Mouse (Mus musculus) testis, postnatal 14 days (tissue): ENCODE measurements around the gene Tex22.

Experiments used
- DNase-seq: peaks from one replicate; pipeline ENCODE4 v3.0.0; 2021; ENCODE audit warnings: low spot score

Tex22 gene

DNA sequence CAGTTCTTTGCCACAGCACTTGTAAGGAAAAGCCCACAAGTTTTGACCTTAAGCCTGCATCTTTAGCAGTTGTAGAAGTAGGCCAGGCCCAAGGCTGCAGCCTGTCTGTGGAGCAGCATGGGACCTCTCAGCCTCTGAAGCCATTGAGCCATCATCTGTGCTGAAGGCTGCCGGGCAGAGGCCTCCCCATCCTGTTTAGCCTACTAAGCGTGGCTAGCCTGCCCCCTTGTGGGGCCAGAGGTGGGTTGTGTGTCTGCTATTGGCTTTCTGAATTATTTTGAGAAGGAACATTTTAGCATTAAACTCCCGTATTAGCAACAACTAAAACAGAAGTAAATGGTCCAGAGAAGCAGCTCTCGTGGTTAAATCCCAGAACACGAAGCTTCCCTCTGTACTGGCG lies 28.2 kb downstream of the Tex22 start:
- DNase-seq: no peak

DNA sequence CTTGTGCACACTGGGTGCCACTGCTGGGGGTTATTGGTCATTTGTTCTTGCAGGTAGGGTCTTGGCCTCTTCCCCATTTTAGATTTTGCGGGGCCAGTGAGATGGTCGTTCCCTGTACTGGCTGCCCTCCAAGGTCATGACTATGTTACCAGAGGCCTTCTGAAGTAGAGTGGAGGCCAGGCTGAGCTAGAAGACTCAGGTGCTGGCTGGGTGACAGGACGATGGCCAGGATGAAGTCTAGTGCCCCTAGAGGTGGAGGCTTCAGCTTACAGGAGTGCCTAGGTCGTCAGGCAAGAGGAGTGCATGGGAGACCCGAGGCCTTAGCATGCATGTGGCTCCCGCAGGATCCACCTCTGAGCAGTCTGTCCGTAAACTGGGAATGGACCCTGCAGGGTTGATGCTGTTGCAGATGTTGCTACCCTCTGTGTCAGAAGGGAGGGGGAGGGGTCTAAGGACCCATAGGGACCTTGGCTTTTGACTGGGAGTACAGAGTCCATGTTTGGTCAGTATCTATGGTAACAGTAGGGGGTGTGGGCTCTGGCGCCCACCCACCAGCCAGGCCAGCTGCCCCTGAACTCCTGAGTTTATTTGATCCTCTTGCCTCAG lies 29.6 kb downstream of the Tex22 start:
- DNase-seq: no peak

DNA sequence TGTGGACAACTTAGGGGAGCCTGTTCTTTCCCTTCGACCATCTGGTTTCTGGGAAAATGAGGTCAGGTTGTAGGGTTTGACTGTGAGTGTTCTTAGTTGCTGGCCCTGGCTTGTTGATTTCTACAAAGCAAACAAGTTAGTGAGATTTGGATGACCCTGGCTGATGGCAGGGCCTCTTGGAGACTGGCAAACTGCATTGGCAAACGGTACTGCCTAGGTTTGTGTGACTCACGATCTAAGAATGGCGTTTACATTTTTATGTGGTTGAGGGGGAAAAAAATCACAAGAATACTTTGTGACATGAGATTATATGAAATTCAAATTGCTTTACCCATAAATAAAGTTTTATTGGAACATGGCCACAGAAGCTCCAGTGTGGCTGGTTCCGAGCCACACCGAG lies 32.1 kb downstream of the Tex22 start:
- no peak for DNase-seq

DNA sequence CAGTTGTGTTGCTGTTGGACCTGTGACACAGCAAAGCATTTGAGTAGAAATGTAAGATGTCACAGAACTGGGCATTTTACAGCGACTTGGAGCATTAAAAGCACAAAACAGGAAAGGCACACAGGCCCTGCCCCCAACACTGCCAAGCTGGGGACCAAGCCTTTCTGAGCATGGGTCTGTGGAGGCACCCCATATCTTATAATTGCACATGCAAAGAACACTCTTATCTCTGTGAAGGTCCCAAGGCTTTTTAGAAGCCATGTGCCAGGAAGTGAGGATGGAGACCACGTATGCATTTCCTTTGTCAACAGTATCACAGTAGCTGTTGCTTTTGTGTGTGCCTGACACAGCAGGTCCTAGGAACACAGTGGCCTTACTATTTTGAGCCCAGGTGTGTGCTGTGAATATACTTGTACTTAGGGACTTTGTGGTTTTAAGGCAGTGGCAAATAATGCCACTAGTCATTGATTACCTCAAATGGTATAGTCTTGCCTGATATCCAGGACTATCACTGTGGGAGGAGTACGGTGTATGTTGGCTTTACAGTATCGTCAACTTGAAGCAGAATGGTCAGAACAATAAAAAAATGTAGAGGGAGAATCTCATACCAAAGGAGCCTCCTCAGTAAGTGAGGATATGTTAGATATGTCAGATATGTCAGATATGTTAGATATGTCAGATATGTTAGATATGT lies 33.3 kb downstream of the Tex22 start:
- no peak for DNase-seq

GRCm38 (mm10) chr12:113108528-113109283 lies 34.4 kb downstream of the Tex22 start:
- no peak for DNase-seq

DNA sequence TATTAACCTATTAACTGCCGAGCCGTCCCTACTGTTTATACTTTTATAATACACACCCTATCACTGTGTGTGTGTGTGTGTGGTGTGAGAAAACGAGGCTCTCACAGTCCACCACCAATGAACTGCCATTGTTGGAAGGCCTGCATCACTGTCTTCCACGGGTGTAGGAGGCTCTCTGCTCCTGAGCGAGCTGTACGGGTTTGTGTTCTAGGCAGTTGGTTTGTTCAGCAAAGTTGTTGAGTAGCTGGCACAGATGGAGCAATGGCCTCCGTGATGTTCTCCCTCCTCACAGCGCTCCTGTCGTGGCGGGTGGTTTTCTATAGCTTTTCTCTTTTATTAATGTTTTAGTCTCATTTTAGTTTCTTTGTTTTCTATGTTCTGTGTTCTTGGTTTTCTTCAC lies 35.5 kb downstream of the Tex22 start:
- DNase-seq: no peak

GRCm38 (mm10) chr12:113114141-113114540 lies 39.8 kb downstream of the Tex22 start:
- DNase-seq: no peak

DNA sequence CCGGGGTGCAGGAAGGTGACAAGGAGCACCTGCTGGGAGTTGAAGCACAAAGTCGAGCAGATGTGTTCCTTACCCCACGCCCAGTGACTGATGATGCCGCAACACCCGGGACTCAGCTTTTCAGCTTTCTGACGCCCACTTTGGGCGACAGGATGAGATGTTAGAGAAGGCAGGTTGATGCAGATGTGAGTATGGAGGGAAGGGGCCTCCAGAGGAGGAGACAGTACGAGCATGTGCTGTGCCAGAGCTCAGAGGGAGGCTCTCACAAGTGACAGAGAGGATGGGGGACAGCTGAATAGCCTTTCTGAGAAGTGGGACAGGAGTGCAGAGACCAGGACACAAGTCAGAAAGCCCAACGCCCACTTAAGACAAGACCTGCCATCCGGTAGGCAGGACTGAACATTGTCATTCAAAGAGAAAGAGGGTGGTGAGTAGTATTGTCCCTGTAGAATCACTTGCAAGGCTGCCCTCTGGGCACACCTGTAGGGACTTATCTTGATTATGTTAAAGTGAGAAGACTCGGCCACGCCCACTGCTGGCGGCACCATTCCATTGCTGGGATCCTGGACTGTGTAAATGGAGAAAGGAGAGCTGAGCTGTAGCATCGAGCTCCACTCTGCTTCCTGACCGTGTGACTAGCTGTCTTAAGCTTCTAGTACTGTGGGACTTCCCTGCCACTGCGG lies 40.7 kb downstream of the Tex22 start:
- DNase-seq: no peak

GRCm38 (mm10) chr12:113119516-113120410 lies 45.5 kb downstream of the Tex22 start:
- no peak for DNase-seq

DNA sequence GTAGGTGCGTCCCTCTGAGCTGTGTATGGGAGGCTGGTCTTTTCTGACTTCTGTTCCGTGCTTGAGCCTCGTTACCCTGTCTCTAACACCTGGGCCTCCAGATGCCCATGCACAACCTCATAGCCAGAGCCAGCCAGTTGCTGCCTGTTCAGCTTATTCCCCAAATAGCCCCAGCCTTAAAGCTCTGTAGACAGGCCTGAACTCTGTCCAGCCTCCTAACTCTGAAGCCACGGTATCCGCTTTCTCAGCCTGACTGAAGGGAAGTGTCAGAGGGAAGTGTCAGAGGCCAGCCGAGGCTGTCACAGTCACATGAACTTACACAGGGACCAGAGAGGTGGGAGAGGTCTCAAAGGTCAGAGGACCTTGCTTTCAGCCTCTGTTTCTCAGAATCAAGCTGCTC lies 50.4 kb downstream of the Tex22 start:
- DNase-seq: no peak

GRCm38 (mm10) chr12:113130732-113131131 lies 56.4 kb downstream of the Tex22 start:
- DNase-seq: no peak

- DNase-seq: no peak
Measured at GRCm38 (mm10) chr12:113131601-113132000, 57.3 kb downstream of the Tex22 start.

DNA sequence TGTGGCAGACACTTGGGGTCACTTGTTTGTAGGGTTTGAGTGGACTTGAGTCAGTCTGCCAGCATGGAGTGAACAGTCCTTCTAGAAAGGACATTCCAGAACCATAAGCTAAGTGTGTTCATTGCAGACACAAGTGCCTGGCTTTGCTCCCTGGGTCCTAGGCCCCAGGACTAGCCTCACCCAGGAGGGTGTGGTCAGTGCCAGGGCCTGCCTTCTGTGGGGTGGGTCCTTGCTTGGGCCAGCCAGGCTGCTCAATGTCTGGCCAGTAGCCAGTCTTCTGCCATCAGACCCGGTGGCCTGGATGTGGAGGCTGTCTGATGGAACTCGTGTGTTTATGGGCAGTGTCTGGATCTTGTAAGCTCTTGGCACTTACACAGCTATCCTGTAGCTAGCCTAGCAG lies 58.3 kb downstream of the Tex22 start:
- DNase-seq: no peak

GRCm38 (mm10) chr12:113133260-113133659 lies 59.0 kb downstream of the Tex22 start:
- DNase-seq: no peak

- DNase-seq: no peak
Measured at GRCm38 (mm10) chr12:113133861-113134403, 59.6 kb downstream of the Tex22 start.

- DNase-seq: no peak
Measured at GRCm38 (mm10) chr12:113134502-113134901, 60.2 kb downstream of the Tex22 start.

DNA sequence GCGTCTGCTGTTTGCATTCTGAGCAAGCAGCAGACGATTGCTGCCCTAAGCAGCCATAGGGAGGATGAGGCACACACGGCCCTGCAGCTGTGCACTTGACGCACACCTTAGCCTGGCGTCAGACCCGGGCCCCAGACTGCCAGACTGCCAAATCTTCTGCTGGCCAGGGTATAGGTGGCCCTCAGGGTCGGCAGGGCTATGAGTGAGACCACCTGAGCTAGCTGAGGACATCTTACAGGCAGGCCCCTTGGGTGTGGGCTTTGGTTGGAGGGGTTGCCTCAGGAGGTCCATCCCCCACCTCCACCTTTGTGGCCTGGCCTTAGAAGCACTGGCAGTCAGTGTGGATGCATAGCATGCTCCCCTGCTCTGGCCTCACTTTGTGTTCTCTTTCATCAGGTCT lies 61.1 kb downstream of the Tex22 start:
- no peak for DNase-seq

DNA sequence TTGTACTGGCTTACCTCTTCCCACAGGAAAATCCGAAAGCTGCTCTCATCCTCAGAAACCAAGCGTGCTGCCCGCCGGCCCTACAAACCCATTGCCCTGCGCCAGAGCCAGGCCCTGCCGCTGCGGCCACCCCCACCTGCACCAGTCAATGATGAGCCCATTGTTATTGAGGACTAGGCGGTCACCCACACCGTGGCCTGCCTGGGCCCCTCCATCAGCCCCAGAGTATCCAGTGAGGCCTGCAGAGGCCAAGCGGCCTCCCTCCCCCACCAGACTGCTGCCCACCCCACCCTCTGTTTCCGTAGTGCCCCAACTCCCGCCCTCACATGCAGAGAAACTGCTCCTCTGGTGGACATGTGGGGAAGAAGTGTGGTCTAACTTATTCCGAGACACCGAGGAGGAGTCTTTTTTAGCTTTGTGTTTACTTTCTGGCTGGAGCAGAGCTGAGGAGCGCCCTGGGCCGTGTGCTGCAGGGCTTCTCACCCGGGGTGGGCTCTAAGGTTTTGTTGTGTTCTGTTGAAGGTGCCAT lies 62.3 kb downstream of the Tex22 start:
- DNase-seq: no peak

GRCm38 (mm10) chr12:113137260-113138213 lies 63.2 kb downstream of the Tex22 start:
- no peak for DNase-seq

DNA sequence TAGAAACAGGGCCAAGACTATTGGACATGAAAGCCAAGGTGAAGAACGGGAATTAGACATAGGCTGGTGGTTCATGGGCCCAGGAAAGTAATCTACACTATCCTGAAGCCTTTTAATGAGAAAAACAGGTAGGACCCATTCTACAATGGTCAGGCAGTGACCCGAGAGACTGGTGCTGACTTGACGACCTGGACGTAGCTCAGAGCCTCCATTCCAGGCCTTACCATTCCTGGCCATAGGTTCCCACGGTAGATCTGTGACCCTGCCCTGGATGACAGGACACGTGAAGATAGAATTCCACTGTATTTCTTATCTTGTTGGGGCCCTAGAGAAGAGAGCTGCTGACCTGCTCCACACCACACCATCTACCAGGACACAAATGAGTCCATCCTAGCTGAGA lies 64.0 kb downstream of the Tex22 start:
- no peak for DNase-seq
